Mouse (Mus musculus): ENCODE measurements around the gene Emc1.
"Not testable (repeated sequence)": the region's sequence is repeated elsewhere in the genome, so short reads cannot be mapped to it uniquely, and the experiment has no call there.

The Emc1 gene

GRCm38 (mm10) chr4:139380207-139380748 lies 27.9 kb downstream of the Emc1 start:
- Histone ChIP-seq H3K36me3 (ENCODE audit: control insufficient read depth, insufficient read depth, low read length, poor library complexity, severe bottlenecking) (no peaks in the 10 kb centered on the region), H3K27me3 (ENCODE audit: control insufficient read depth, insufficient read depth, low read length, poor library complexity, severe bottlenecking) (no peaks in the 10 kb centered on the region)
- DNase-seq (ENCODE audit: low read depth, low spot score), result peak; percentile 100

DNA sequence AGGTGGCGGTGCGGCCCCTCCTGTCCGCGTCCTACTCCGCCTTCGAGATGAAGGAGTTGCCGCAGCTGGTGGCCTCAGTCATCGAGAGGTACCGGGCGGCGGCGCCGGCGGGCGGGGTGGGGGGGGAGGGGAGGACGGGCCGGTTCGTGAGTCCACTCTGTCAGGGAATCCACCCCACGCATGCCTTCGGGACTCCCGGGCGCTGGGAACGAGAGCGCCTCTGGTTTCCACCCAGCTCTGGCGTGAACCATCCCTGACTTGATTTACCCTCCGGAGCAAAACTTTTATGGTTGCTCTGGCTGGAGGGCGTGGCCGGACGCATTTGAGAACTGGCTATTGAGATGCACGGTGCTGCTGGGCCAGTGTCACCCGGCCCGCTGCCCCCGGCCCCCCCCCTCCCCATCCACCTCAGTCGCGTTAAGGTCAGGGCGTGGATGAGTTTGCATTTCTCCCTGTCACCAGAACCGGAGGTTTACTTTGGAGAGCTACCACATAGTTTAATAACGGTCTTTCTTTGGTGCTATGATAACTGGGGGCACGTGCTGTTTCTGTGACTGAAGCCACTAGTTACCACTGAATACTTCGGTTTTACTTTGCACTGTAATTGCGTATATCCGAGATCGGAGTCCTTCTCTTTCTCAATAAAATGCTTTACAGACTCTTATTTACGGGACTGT lies 28.5 kb downstream of the Emc1 start:
- DNase-seq (ENCODE audit: low read depth, low spot score), result peak; percentile 39
- no peaks in the 10 kb centered on the region for H3K27me3 ChIP-seq (ENCODE audit: control insufficient read depth, insufficient read depth, low read length, poor library complexity, severe bottlenecking)
- no peaks in the 10 kb centered on the region for H3K36me3 ChIP-seq (ENCODE audit: control insufficient read depth, insufficient read depth, low read length, poor library complexity, severe bottlenecking)

GRCm38 (mm10) chr4:139381452-139381845 lies 29.1 kb downstream of the Emc1 start:
- peak; percentile 7 for DNase-seq (ENCODE audit: low read depth, low spot score)
- H3K36me3 ChIP-seq (ENCODE audit: control insufficient read depth, insufficient read depth, low read length, poor library complexity, severe bottlenecking), result no peaks in the 10 kb centered on the region

GRCm38 (mm10) chr4:139382231-139382630 lies 29.8 kb downstream of the Emc1 start:
- no peaks in the 10 kb centered on the region for H3K36me3 ChIP-seq (ENCODE audit: control insufficient read depth, insufficient read depth, low read length, poor library complexity, severe bottlenecking)
- DNase-seq (ENCODE audit: low read depth, low spot score), result no peak
- no peaks in the 10 kb centered on the region for H3K27me3 ChIP-seq (ENCODE audit: control insufficient read depth, insufficient read depth, low read length, poor library complexity, severe bottlenecking)

More at GRCm38 (mm10) chr4:139381452-139381845, 29.1 kb downstream of the Emc1 start:
- H3K27me3 ChIP-seq (ENCODE audit: control insufficient read depth, insufficient read depth, low read length, poor library complexity, severe bottlenecking), result no peaks in the 10 kb centered on the region

DNA sequence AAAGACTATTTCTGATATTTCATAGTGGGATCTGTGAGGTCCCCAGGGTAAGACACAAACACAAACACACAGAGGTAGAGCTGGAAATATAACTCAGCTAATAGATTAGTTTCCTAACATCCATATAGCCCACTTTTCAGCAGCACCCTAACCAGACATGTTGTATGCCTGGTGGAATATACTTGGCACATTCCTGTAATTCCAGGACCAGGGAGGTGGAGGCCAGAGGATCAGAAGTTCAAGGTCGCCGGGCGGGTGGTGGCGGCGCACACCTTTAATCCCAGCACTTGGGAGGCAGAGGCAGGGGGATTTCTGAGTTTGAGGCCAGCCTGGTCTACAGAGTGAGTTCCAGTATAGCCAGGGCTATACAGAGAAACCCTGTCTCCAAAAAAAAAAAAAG lies 33.5 kb downstream of the Emc1 start:
- not testable (repeated sequence) for DNase-seq (ENCODE audit: low read depth, low spot score); H3K36me3 ChIP-seq (ENCODE audit: control insufficient read depth, insufficient read depth, low read length, poor library complexity, severe bottlenecking); H3K27me3 ChIP-seq (ENCODE audit: control insufficient read depth, insufficient read depth, low read length, poor library complexity, severe bottlenecking)

DNA sequence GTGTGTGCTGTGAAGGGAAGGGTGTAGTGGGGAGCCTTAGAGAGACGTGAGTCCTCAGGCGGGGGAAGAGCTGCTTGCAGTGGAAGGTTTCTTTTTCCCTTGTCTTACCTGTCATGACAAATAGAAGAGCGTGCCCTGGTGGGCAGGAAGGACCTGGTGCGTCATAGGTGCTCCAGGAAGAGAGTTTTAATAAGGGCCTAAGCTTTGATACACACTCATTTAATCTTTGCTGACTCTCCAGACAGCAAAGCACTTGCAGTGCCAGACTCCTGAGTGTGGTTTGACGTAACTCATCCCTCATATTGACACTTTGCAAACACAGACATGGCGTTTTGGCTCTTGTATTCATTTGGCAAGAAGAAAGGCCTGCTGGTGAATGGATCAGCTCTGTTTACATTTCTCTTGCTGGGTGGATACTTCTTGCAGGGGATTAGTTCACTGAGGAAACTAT lies 34.5 kb downstream of the Emc1 start:
- DNase-seq (ENCODE audit: low read depth, low spot score), result no peak
- Histone ChIP-seq H3K27me3 (ENCODE audit: control insufficient read depth, insufficient read depth, low read length, poor library complexity, severe bottlenecking) (no peaks in the 10 kb centered on the region), H3K36me3 (ENCODE audit: control insufficient read depth, insufficient read depth, low read length, poor library complexity, severe bottlenecking) (no peaks in the 10 kb centered on the region)

DNA sequence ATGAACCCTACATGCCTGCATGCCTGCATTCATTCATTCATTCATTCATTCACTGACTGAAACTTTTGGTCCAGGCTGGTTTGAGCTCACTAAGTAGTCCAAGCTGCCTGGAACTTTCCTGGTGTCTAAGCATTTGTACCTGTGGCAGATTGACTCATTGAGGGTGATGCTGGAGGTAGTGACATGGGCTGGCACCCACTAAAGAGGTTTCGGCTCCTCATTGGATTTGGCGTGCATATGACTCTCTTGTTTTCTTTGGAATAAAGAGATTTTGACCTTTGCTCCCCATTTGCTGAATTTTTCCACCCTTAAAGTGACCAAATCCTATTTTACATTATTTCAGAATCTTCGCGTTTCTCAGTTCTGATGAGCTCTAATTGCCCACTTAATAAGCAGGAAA lies 37.2 kb downstream of the Emc1 start:
- peaks cover 2% of the 10 kb centered on the region; the same call in 1 of the 2 replicates for H3K36me3 ChIP-seq (ENCODE audit: control insufficient read depth, insufficient read depth, low read length, poor library complexity, severe bottlenecking)
- no peak for DNase-seq (ENCODE audit: low read depth, low spot score)

DNA sequence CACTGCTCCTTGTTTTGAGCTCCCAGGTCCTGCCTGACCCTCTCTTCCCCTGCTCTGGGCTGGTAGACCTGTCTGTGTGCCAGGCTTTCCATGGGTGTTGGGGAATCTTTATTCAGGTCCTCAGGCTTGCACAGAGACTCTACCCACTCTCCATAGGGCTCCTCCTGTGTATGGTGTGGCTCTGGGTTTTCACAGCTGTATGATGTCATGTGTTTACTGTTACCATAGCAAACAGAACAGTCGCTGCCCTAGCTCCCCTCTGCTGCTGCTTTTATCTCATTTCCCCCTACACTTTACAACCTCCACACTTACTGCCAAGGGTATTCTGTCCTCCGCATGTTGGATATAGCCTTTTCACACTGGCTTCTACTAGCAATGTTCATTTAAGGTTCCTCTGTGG lies 43.0 kb downstream of the Emc1 start:
- DNase-seq (ENCODE audit: low read depth, low spot score), result no peak
- H3K27me3 ChIP-seq (ENCODE audit: control insufficient read depth, insufficient read depth, low read length, poor library complexity, severe bottlenecking), result no peaks in the 10 kb centered on the region
- peaks cover 21% of the 10 kb centered on the region for H3K36me3 ChIP-seq (ENCODE audit: control insufficient read depth, insufficient read depth, low read length, poor library complexity, severe bottlenecking)

More for the DNA sequence above, 37.2 kb downstream of the Emc1 start:
- no peaks in the 10 kb centered on the region for H3K27me3 ChIP-seq (ENCODE audit: control insufficient read depth, insufficient read depth, low read length, poor library complexity, severe bottlenecking)

GRCm38 (mm10) chr4:139400487-139400886 lies 48.1 kb downstream of the Emc1 start:
- Histone ChIP-seq H3K27me3 (ENCODE audit: control insufficient read depth, insufficient read depth, low read length, poor library complexity, severe bottlenecking) (no peaks in the 10 kb centered on the region), H3K36me3 (ENCODE audit: control insufficient read depth, insufficient read depth, low read length, poor library complexity, severe bottlenecking) (peaks cover 25% of the 10 kb centered on the region)
- no peak for DNase-seq (ENCODE audit: low read depth, low spot score)

GRCm38 (mm10) chr4:139403214-139403613 lies 50.8 kb downstream of the Emc1 start:
- H3K27me3 ChIP-seq (ENCODE audit: control insufficient read depth, insufficient read depth, low read length, poor library complexity, severe bottlenecking), result no peaks in the 10 kb centered on the region
- DNase-seq (ENCODE audit: low read depth, low spot score), result no peak
- peaks cover 19% of the 10 kb centered on the region for H3K36me3 ChIP-seq (ENCODE audit: control insufficient read depth, insufficient read depth, low read length, poor library complexity, severe bottlenecking)

DNA sequence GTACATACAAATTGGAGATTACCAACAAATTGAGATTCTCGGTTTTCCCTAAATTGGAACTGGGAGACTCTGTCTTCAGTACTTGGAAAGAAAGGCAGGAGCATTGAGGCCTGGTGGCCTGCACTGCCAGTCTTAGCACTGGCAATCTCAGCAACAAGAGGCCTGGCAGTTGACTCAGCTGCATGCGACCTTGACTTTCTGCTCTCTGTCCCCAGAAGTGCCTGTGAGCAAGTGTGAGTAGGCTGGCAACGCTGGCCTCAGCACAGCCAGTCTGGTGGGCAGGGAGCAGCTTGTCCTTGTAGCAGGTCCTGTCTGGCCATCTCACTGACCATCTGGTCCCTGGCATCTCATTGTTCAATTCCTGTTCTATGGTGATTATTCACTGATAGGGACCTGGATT lies 59.0 kb downstream of the Emc1 start:
- H3K27me3 ChIP-seq (ENCODE audit: control insufficient read depth, insufficient read depth, low read length, poor library complexity, severe bottlenecking), result no peaks in the 10 kb centered on the region
- H3K36me3 ChIP-seq (ENCODE audit: control insufficient read depth, insufficient read depth, low read length, poor library complexity, severe bottlenecking), result peaks cover 38% of the 10 kb centered on the region
- no peak for DNase-seq (ENCODE audit: low read depth, low spot score)

GRCm38 (mm10) chr4:139417868-139418267 lies 65.5 kb downstream of the Emc1 start:
- H3K27me3 ChIP-seq (ENCODE audit: control insufficient read depth, insufficient read depth, low read length, poor library complexity, severe bottlenecking), result no peaks in the 10 kb centered on the region
- no peak for DNase-seq (ENCODE audit: low read depth, low spot score)
- peaks cover 33% of the 10 kb centered on the region for H3K36me3 ChIP-seq (ENCODE audit: control insufficient read depth, insufficient read depth, low read length, poor library complexity, severe bottlenecking)

DNA sequence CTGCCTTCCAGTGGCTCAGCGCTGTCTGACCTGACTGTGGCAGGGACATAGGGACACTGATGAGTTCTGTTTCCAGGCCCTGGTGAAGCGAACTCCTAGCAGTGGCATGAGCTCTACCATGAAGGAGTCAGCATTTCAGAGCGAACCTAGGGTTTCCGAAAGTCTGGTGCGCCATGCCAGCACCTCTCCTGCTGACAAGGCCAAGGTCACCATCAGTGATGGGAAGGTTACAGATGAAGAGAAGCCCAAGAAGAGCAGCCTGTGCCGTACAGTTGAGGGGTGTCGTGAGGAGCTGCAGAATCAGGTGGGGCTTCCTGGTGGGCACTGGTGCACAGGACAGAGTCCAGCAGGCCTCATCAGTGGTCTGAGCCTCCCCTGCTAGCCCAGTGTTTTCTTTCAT lies 69.2 kb downstream of the Emc1 start:
- no peak for DNase-seq (ENCODE audit: low read depth, low spot score)
- Histone ChIP-seq H3K36me3 (ENCODE audit: control insufficient read depth, insufficient read depth, low read length, poor library complexity, severe bottlenecking) (peaks cover 27% of the 10 kb centered on the region), H3K27me3 (ENCODE audit: control insufficient read depth, insufficient read depth, low read length, poor library complexity, severe bottlenecking) (no peaks in the 10 kb centered on the region)

GRCm38 (mm10) chr4:139422409-139422808 lies 70.0 kb downstream of the Emc1 start:
- Histone ChIP-seq H3K27me3 (ENCODE audit: control insufficient read depth, insufficient read depth, low read length, poor library complexity, severe bottlenecking) (no peaks in the 10 kb centered on the region), H3K36me3 (ENCODE audit: control insufficient read depth, insufficient read depth, low read length, poor library complexity, severe bottlenecking) (peaks cover 23% of the 10 kb centered on the region)
- no peak for DNase-seq (ENCODE audit: low read depth, low spot score)

- Histone ChIP-seq H3K36me3 (ENCODE audit: control insufficient read depth, insufficient read depth, low read length, poor library complexity, severe bottlenecking) (peaks cover 22% of the 10 kb centered on the region), H3K27me3 (ENCODE audit: control insufficient read depth, insufficient read depth, low read length, poor library complexity, severe bottlenecking) (no peaks in the 10 kb centered on the region)
- DNase-seq (ENCODE audit: low read depth, low spot score), result no peak
Measured at GRCm38 (mm10) chr4:139423270-139423669, 70.9 kb downstream of the Emc1 start.
